Mouse (Mus musculus) embryonic stem cell, embryonic (primary cell): ENCODE results near the gene Foxo3.

Experiments
- CTCF ChIA-PET, 4 experiments: fragments of 300-600 bp in 2 of 4; fragments of 350-600 bp in 2 of 4; sonication (Branson Sonifier 250); formaldehyde crosslinking; loops; one replicate each; lab custom pipeline; 2022; ENCODE audit warnings: inconsistent platforms in 2 of 4; lab: Charles Lee
- POLR2A ChIA-PET, 4 experiments: fragments of 300-600 bp in 2 of 4; fragments of 350-600 bp in 2 of 4; sonication (Branson Sonifier 250); formaldehyde crosslinking; loops; one replicate each; lab custom pipeline; 2022; ENCODE audit warnings: antibody characterized with exemption in 4 of 4, inconsistent platforms in 1 of 4; lab: Charles Lee

The Foxo3 gene

GRCm38 (mm10) chr10:42189674-42190434, 86.7 kb downstream of the Foxo3 start:
- ChIA-PET POLR2A (interaction anchor here in 3 of 4 experiments (0.9 to 1.2 kb wide), 4 partner anchors 9 to 88 kb away, joined by 3 to 5 read pairs (median 4); no protein-coding TSS in a partner anchor), CTCF (interaction anchor here in 2 of 4 experiments (0.6 to 0.7 kb wide), 3 partner anchors 102 to 959 kb away, joined by 3 to 4 read pairs (median 4); no protein-coding TSS in a partner anchor)

- ChIA-PET POLR2A (interaction anchor here in 1 of 4 experiments (1.2 kb wide), 1 partner anchor 8 kb away, joined by 3 read pairs; no protein-coding TSS in a partner anchor), CTCF (interaction anchor here in 1 of 4 experiments (0.6 kb wide), 1 partner anchor 605 kb away, joined by 4 read pairs; no protein-coding TSS in a partner anchor)
Measured at GRCm38 (mm10) chr10:42189037-42189436, 87.5 kb downstream of the Foxo3 start.

- POLR2A ChIA-PET, result interaction anchor here in 2 of 4 experiments (0.9 to 1.1 kb wide), 2 partner anchors 9 to 89 kb away, joined by 3 read pairs; no protein-coding TSS in a partner anchor
- CTCF ChIA-PET, result no interaction called here
Measured at GRCm38 (mm10) chr10:42188091-42188490, 88.5 kb downstream of the Foxo3 start.

GRCm38 (mm10) chr10:42186941-42187401, 89.6 kb downstream of the Foxo3 start:
- ChIA-PET POLR2A (interaction anchor here in 2 of 4 experiments (0.6 to 1.4 kb wide), 4 partner anchors 10 to 91 kb away, joined by 3 to 7 read pairs (median 4); no protein-coding TSS in a partner anchor), CTCF (no interaction called here)

GRCm38 (mm10) chr10:42180333-42180732, 96.2 kb downstream of the Foxo3 start:
- CTCF ChIA-PET, result interaction anchor here in 1 of 4 experiments (1.9 kb wide), 1 partner anchor 111 kb away, joined by 4 read pairs; no protein-coding TSS in a partner anchor

GRCm38 (mm10) chr10:42178751-42179150, 97.8 kb downstream of the Foxo3 start:
- CTCF ChIA-PET, result interaction anchor here in 3 of 4 experiments (0.6 to 1.9 kb wide), 5 partner anchors 16 to 278 kb away, joined by 3 to 5 read pairs (median 3); no protein-coding TSS in a partner anchor
- POLR2A ChIA-PET, result interaction anchor here in 3 of 4 experiments (0.7 to 3.2 kb wide), 10 partner anchors 9 to 181 kb away, joined by 3 to 14 read pairs (median 3); no protein-coding TSS in a partner anchor

More at GRCm38 (mm10) chr10:42180333-42180732, 96.2 kb downstream of the Foxo3 start:
- POLR2A ChIA-PET, result interaction anchor here in 3 of 4 experiments (0.6 to 3.2 kb wide), 15 partner anchors 9 to 183 kb away, joined by 3 to 14 read pairs (median 4); no protein-coding TSS in a partner anchor

- ChIA-PET CTCF (interaction anchor here in 3 of 4 experiments (0.6 to 1.9 kb wide), 4 partner anchors 17 to 278 kb away, joined by 3 to 5 read pairs (median 4); no protein-coding TSS in a partner anchor), POLR2A (interaction anchor here in 3 of 4 experiments (0.8 to 3.2 kb wide), 8 partner anchors 8 to 180 kb away, joined by 3 to 14 read pairs (median 3); no protein-coding TSS in a partner anchor)
Measured at GRCm38 (mm10) chr10:42177771-42178674, 98.5 kb downstream of the Foxo3 start.

GRCm38 (mm10) chr10:42174283-42174682, 102.3 kb downstream of the Foxo3 start:
- ChIA-PET CTCF (no interaction called here), POLR2A (interaction anchor here in 1 of 4 experiments (0.6 kb wide), 1 partner anchor 11 kb away, joined by 3 read pairs; no protein-coding TSS in a partner anchor)

- CTCF ChIA-PET, result no interaction called here
Measured at GRCm38 (mm10) chr10:42173839-42174238, 102.7 kb downstream of the Foxo3 start.

GRCm38 (mm10) chr10:42170889-42171347, 105.6 kb downstream of the Foxo3 start:
- ChIA-PET CTCF (no interaction called here), POLR2A (interaction anchor here in 1 of 4 experiments (0.7 kb wide), 1 partner anchor 214 kb away, joined by 3 read pairs; no protein-coding TSS in a partner anchor)

More at GRCm38 (mm10) chr10:42173839-42174238, 102.7 kb downstream of the Foxo3 start:
- POLR2A ChIA-PET, result interaction anchor here in 1 of 4 experiments (0.6 kb wide), 1 partner anchor 11 kb away, joined by 3 read pairs; no protein-coding TSS in a partner anchor

- CTCF ChIA-PET, result no interaction called here
- POLR2A ChIA-PET, result interaction anchor here in 3 of 4 experiments (0.6 to 2.5 kb wide), 4 partner anchors 8 to 521 kb away, joined by 3 to 11 read pairs (median 4); no protein-coding TSS in a partner anchor
Measured at GRCm38 (mm10) chr10:42170201-42170600, 106.4 kb downstream of the Foxo3 start.

- ChIA-PET CTCF (no interaction called here), POLR2A (interaction anchor here in 1 of 4 experiments (1.3 kb wide), 1 partner anchor 9 kb away, joined by 3 read pairs; no protein-coding TSS in a partner anchor)
Measured at GRCm38 (mm10) chr10:42154727-42155126, 121.8 kb downstream of the Foxo3 start.

GRCm38 (mm10) chr10:42152426-42153205, 123.9 kb downstream of the Foxo3 start:
- CTCF ChIA-PET, result no interaction called here
- POLR2A ChIA-PET, result interaction anchor here in 3 of 4 experiments (0.6 to 2.1 kb wide), 15 partner anchors 9 to 639 kb away, joined by 3 to 6 read pairs (median 4); no protein-coding TSS in a partner anchor

GRCm38 (mm10) chr10:42149767-42150166, 126.8 kb downstream of the Foxo3 start:
- ChIA-PET CTCF (no interaction called here), POLR2A (interaction anchor here in 1 of 4 experiments (1.1 kb wide), 1 partner anchor 13 kb away, joined by 3 read pairs; no protein-coding TSS in a partner anchor)

- ChIA-PET POLR2A (interaction anchor here in 2 of 4 experiments (0.6 to 0.7 kb wide), 2 partner anchors 261 to 327 kb away, joined by 3 to 6 read pairs; no protein-coding TSS in a partner anchor), CTCF (no interaction called here)
Measured at GRCm38 (mm10) chr10:42148326-42148725, 128.2 kb downstream of the Foxo3 start.

- ChIA-PET POLR2A (interaction anchor here in 3 of 4 experiments (0.5 to 2.2 kb wide), 9 partner anchors 9 to 335 kb away, joined by 3 to 5 read pairs (median 3); no protein-coding TSS in a partner anchor), CTCF (interaction anchor here in 2 of 4 experiments (0.8 to 1.2 kb wide), 3 partner anchors 146 to 463 kb away, joined by 3 to 4 read pairs (median 3); no protein-coding TSS in a partner anchor)
Measured at GRCm38 (mm10) chr10:42145221-42145620, 131.3 kb downstream of the Foxo3 start.
